Mouse (Mus musculus) frontal cortex, postnatal 25 days (tissue): ENCODE data around the gene Megf9.

Experiments used
- DNase-seq, 2 experiments: peaks; one replicate each; pipeline ENCODE4 v3.0.0; 2022; ENCODE audit warnings: low spot score in 2 of 2

The Megf9 gene

DNA sequence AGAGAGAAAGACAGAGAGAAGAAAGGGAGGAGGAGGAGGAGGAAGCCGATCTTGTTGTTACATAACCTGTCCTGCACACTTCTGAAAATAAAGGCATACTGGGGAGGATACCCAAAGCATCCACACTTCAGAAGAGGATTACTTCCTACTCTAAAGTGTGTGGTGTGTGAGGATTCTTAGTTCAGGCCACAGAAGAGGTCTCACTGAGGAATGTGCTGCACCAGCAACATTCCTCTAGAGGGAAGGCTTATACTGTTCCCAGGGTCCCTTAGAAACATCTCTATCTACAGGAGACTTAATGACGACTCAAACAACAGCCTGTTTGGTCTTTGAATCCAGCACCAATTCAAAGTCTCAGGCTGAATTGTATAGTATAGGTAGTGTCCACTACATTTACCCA, 114.6 kb downstream of the Megf9 start:
- DNase-seq, result no peak

DNA sequence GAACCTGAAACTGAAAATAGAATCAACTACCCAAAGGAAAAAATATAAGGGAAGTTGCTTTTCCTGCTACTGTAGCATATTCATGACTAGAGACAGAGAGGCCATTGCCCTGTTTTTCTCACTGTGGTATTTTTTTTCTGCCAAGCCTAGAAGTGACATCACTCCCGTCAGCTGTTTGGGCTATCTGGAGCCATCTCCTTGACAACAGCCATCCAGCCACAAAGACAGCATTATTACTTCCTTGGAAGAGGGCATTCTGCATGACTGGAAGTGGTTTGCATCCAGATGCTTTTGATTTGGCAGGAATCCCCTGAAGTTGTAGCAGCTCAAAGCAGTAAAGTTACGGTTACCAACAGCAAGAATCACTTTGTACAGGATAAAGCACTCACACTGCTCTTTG, 122.7 kb downstream of the Megf9 start:
- DNase-seq, result peak in 1 of 2 experiments; percentile 9

DNA sequence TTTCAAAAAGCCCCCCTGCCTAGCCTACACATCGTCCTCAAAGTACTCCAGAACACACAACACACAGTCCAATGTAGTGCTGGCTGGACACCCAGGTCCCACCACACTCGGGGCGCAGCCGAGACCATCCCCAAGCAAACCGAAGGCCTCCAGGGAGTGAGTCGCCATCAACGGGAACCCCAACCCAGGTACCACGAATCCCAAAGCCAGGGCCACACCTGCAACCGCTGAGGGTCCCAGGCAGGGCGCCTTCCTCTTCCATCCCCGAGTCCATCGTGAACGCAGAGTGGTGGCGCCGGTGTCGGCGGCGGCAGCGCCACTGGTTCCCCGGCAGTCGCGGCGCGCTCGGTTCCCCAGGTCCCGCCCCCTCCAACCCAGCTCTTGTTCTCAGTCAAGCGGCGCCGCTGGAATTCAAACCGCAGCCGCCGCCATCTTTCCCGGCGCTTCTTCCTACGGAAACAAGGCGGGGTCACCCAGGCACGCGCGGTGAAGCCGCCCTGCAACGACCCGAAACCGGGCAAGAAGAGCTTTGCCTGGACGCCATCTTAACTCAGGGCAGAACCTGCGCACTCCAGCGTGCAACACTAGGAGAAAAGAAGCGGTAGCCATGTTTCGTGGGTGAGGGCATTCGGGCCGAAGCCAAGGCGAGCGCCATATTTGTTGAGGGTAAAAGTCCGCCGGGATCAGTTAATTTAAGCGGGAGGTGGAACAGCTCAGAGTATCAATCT, 124.6 kb downstream of the Megf9 start, which contains the start of gene Cdk5rap2:
Gene Cdk5rap2 (minus strand): TSS at position 450 of the 728 bp plus-strand sequence.
- DNase-seq, result peak; percentile 92 to 95

DNA sequence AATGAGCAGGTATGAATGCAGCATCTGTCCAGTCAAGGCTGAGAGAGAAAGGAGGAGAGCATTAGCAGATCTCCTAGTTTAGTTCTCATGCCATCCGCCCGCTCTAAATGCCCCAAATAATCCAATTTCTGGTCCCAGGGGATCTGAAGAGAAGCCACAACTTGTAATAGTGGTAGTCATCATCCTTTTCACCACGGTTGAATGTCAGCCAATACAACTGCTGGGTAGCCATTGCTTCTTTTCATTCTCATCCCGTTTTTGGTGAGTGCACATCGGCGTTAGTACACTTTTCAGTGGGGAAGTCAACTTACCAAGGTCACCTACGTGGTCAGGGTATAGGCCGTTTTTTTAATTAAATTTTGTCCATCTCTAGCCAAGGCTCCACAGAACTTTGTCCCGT, 125.3 kb downstream of the Megf9 start:
- DNase-seq, result no peak

DNA sequence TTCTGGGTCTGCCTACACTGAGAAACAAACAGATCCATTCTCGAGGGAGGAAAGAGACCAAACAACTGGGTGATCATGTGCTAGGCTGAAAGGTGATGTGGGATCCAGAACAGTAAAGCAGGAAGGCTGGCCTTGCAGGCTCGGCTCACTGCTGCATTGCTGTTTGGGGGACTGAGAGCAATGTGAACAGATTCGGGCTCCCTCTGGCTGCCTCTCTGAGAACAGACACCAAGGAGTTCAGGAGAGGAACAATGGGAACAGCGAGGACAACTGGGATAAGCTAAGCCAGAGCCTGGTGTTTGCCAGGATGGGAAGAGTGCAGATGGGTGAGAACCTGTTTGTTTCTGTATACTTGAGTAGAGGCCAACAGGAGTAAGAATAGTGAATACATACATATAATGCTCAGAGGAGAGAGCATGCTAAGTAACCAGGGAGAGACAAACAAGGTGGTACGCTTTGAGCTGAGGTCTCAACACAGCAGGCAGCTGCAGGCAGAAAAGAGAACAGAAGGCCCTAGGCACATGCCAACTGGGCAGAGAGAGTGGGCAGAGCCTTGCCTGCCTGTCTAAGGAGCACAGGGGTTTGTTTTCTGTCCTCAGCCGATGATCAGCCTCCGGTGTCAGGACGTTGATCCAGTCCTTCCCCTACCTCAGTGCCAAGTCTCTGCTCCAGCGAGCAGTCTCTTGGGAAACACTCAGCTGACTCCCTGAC, 132.5 kb downstream of the Megf9 start:
- DNase-seq, result peak; percentile 36 to 54

DNA sequence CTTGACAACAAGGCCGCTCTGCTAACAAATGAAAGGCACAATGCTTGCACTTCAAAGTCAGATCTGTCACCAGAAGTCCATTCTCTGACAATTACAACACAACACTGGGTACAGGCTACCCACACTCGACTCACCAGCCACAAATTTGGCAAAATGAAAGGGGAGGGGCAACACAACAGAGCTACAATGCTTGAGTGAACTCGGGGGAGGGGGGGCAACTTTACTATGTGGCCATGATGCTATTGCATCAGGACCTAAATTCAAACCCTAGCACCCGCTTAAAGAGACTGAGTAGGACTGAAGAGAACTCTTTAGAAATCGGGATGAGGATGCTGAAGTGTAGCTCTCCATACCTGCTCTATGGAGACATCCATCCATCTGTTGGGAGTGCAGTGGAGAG, 135.3 kb downstream of the Megf9 start:
- no peak for DNase-seq

DNA sequence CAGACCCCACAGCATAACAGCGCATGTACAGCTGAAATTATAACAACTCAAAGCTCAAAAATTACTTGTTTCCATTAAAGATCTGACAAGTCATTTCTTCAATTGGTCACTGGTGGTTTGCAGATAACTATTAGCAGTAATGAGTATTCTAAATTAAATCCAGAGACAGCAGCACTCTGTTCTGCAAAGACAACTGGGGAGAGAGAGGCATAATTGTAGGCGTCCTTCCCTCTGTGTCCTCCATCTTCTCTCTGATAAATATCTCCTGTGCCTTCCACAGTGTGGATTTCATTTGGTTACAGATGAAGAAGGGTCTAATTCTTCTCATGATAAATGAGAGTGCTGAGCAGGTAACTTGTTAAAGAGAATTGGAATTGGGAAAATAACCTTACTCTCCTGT, 135.7 kb downstream of the Megf9 start:
- no peak for DNase-seq

DNA sequence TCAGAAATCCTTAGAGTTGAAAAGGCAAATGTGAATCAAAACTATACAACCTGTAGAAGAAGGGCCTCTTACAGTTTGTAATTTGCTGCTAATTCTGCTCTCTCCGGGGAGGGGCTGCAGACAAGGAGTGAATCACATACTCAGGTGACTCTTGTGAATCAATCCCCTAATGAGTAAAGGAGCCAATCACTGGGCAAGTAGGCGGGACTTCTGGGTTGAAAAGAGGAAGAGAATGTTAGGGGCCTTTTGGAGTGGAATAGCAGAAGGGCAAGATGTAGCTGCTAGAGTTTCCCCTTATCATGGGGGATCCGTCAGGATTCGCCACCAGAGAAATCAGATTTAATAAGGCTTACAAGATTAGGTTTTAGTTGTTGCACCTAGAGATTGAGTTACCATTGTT, 136.7 kb downstream of the Megf9 start:
- no peak for DNase-seq

DNA sequence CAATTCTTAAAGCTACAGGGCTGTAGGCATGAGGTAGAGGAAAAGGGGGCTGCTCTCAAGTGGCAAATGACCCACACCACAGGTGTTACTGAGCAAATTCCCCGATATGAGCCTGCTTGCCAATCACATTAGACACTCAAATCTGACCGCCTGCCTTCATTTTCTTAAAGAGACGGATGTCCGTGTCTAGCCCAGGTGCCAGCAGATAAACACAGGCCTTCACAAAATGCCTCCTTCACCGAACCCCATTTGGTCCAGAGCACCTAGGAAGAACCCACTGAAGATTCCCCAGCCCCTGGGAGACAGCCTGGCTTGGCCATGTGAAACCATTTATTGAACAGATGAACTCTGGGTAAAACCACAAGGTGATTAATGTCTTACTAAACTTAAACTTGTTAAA, 138.1 kb downstream of the Megf9 start:
- no peak for DNase-seq

DNA sequence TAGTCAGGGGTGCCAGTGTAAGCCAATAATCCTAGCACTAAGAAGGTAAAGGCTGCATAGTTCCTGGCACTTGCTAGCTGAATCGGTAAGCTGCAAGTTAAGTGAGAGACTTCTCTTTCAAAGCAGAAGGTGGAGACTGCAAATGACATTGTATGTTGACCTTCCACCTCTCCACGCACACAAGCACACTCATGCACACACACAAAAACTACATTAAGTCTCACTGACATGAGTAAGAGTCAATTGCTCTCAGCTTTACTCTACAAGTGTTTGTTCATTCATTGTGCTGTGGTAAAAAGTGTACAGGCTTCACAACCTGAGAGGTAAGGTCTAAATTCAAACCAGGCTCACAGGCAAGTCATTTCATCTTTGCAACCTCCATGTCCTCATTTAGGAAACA, 140.1 kb downstream of the Megf9 start:
- DNase-seq, result no peak

DNA sequence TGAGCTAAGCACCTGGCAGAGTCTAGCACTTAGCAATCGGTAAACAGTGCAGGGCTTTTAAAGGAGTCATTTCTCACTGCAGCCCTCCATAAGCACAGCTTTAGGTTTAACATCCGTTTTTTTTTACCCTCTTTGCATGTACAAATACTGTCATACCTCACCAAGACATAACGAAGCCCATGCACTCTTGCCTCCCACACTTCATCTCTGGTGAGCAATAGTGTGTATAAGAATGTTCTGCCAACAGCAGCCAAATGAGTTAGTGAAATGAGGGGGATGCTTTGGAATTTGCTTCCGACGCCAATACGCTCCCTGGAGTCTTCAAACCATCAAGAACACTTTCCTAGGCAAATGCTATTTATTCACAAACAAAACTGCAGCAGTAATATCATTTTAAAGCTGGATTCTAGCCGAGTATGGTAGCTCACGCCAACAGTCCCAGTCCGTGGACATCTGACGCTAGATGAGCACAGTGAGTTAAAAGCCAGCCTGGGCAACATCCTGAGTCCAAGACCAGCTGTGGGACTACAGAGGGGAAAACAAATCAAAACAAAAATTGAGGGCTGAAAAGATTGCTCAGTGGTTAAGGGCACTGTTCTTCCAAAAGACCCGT, 142.9 kb downstream of the Megf9 start:
- no peak for DNase-seq

DNA sequence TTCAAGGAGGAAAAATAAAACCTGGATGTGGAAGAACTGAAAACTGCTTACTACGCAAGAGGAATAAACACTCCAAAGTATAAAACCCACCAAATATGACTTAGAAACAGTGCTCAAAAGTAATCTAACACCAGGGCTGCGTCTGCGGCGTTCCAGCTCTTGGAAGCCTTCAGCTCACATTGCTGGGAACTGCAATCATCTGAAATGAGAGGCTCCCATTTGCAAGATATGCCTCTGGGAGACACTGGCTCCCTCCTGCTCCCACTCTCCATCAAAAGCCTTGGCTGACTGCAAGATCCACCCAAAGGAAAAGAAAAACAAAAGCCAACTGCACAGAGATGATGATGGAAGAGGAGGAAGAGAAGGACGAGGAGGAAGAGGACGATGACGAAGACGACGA, 143.7 kb downstream of the Megf9 start:
- DNase-seq, result no peak

DNA sequence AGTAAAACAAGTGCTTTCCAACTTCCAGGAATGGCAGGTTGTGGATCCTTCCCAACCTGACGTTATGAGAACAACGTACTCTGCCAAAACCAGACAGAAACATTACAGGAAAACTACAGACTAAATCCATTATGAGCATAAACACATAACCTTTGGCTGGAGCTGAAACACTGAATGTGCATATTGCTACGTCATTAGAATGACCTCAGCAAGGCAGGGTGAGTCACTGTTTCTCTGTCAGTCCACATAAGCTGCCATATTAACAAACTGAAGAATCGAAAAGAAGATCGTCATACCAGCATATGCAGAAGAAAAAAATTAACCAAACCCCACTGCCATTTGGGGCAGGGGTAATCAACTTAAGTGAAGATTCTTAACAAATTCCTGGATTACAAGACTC, 148.6 kb downstream of the Megf9 start:
- DNase-seq, result no peak

DNA sequence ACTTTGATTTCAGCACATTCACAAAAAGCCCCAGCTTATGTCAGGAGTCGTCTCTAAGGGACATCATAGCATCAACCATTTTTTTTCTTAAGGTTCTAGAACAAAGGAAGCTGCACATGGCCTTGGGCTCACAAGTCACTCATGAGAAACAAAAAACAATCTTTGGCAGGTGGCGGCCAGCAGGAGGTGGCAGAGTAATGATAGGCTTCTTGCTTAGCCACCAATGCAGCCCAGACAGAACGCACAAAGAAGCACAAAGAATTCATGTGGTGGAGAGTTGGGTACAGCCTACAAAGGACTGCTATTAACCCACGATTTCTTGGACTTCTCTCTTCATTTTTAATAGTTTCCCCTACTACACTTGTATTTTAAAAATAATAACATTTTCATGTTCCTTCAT, 157.4 kb downstream of the Megf9 start:
- DNase-seq, result no peak
